Comparison of ENCODE assay signal across 9 mouse cellular contexts in the genomic region with DNA sequence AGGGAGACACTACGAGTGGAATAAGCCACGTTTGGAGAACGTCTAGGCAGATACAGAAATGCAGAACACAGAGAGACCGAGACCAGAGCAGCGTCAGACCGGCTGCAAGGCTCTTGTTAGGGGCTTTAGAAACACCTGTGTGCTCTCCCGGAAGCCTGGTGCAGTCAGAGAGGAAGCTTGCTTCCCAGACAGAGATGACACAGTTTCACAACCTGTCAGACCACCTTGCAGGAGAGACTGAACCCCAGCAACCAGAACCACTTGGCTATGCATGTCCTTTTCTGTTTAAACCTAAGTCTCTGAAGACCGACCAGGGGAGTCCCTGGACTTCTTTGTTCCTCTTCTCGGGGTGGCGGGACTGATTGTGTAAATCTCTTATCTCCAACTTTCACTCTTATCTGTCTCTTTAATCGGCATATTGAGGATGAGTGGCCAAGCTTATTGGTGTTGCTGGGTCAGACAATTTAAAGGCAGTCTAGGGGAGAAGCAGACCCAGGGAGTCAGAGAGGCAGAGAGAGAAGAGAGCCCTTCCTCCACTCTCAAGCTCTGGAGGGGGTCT. TPM values are rescaled to one million over a fixed set of nuclear protein-coding genes. Genes with fewer than 3 reads are reported as not detected.
DNase-seq lines count a peak whose midpoint lies in the region; ATAC-seq and TF ChIP-seq lines count a peak whose summit lies in the region.
"Had no signal": no experiment of that assay in that cellular context is flagged by ENCODE, and none has a peak within 500 bp of the region (broad histone marks: within the 10 kb centered on the region; RNA-seq: fewer than 3 reads in every experiment).

A gene (plus strand): TSS at position 509 of the 559 bp plus-strand sequence.

- TF ChIP-seq EP300 in ES-Bruce4 (IDR thresholded peaks at IDR 0.05; ENCODE audit: insufficient read depth, low read depth, low read length): no peak

- 3% methylated on average over 11 of the region's 11 CpGs for WGBS in hindbrain, embryonic 13.5 days
- 3% methylated on average over 11 of the region's 11 CpGs for WGBS in midbrain, embryonic 14.5 days

- no peak for TF ChIP-seq CTCF in gastrocnemius, adult 2 months (IDR thresholded peaks at IDR 0.05)
- TF ChIP-seq CTCF in ES-Bruce4 (IDR thresholded peaks at IDR 0.05; ENCODE audit: low read depth, low read length): no peak

- no peak for ATAC-seq in hindbrain, embryonic 13.5 days (ENCODE audit: low FRiP score)
- no peak for ATAC-seq in midbrain, embryonic 14.5 days (ENCODE audit: low FRiP score, low TSS enrichment)

- intact Hi-C loops in gastrocnemius, adult 2 months (cut with DNase I): no loop called here
- intact Hi-C loops in gastrocnemius, postnatal 14 days (cut with DNase I; ENCODE audit: low total_unique reads): no loop called here

- DNase-seq in gastrocnemius, adult 2 months: no peak
- no peak for DNase-seq in gastrocnemius, postnatal 14 days
- DNase-seq in midbrain, embryonic 14.5 days: peak; percentile 5
- no peak for DNase-seq in urinary bladder, postnatal 36 days (ENCODE audit: low spot score in 2 of 2)
- DNase-seq in ovary, postnatal 36 days (ENCODE audit: low spot score): no peak
- no peak for DNase-seq in right cerebral cortex, postnatal 36 days (ENCODE audit: low spot score in 2 of 2)

- H3K4me2 ChIP-seq in hindbrain, embryonic 13.5 days: peak within 1 kb of the TSS; percentile 96
- peak within 1 kb of the TSS; percentile 92 for H3K4me2 ChIP-seq in midbrain, embryonic 14.5 days (ENCODE audit: low read length)

- TF ChIP-seq POLR2A in ES-Bruce4 (IDR thresholded peaks at IDR 0.05; ENCODE audit: insufficient read depth, low read length): no peak

- no peaks in the 10 kb centered on the region for H3K9me3 ChIP-seq in ES-Bruce4 (replicated peaks; ENCODE audit: control insufficient read depth, insufficient read depth, low read length, poor library complexity, severe bottlenecking)
- H3K9me3 ChIP-seq in hindbrain, embryonic 13.5 days: peaks cover 7% of the 10 kb centered on the region; the same call in 1 of the 2 replicates
- 0 out of 2 replicates have a peak, but pooled peaks cover 4% of the 10 kb centered on the region for H3K9me3 ChIP-seq in midbrain, embryonic 14.5 days (ENCODE audit: control insufficient read depth, low read length)

- no peak within 1 kb of the TSS for H3K27ac ChIP-seq in gastrocnemius, adult 2 months
- no peak within 1 kb of the TSS for H3K27ac ChIP-seq in ES-Bruce4 (ENCODE audit: insufficient read depth, low read length)
- H3K27ac ChIP-seq in hindbrain, embryonic 13.5 days: no peak within 1 kb of the TSS
- H3K27ac ChIP-seq in midbrain, embryonic 14.5 days (replicated peaks; ENCODE audit: low read depth, low read length): no peak within 1 kb of the TSS

- peak within 1 kb of the TSS; percentile 67 for H3K4me3 ChIP-seq in gastrocnemius, adult 2 months
- H3K4me3 ChIP-seq in ES-Bruce4 (ENCODE audit: low read depth, low read length): peak within 1 kb of the TSS; percentile 50
- peak within 1 kb of the TSS; percentile 51 for H3K4me3 ChIP-seq in hindbrain, embryonic 13.5 days
- peak within 1 kb of the TSS; percentile 46 for H3K4me3 ChIP-seq in midbrain, embryonic 14.5 days (replicated peaks; ENCODE audit: low read depth, low read length)

- peaks cover 1% of the 10 kb centered on the region for H3K4me1 ChIP-seq in ES-Bruce4 (ENCODE audit: control insufficient read depth, insufficient read depth, low read length)
- H3K4me1 ChIP-seq in hindbrain, embryonic 13.5 days (replicated peaks): peaks cover 24% of the 10 kb centered on the region
- H3K4me1 ChIP-seq in midbrain, embryonic 14.5 days (ENCODE audit: control insufficient read depth, insufficient read depth, low read length): peaks cover 8% of the 10 kb centered on the region

- peaks cover 14% of the 10 kb centered on the region for H3K27me3 ChIP-seq in ES-Bruce4 (ENCODE audit: control insufficient read depth, insufficient read depth, low read length, poor library complexity, severe bottlenecking)
- peaks cover 74% of the 10 kb centered on the region for H3K27me3 ChIP-seq in hindbrain, embryonic 13.5 days
- peaks cover 54% of the 10 kb centered on the region for H3K27me3 ChIP-seq in midbrain, embryonic 14.5 days (ENCODE audit: control insufficient read depth, insufficient read depth, low read length)

- H3K9ac ChIP-seq in ES-Bruce4 (ENCODE audit: low read depth, poor library complexity, severe bottlenecking): peak within 1 kb of the TSS; percentile 27
- peak within 1 kb of the TSS; percentile 68 for H3K9ac ChIP-seq in hindbrain, embryonic 13.5 days
- H3K9ac ChIP-seq in midbrain, embryonic 14.5 days (replicated peaks; ENCODE audit: low read length): peak within 1 kb of the TSS; percentile 59; the same call in 1 of the 2 replicates

- H3K36me3 ChIP-seq in ES-Bruce4 (ENCODE audit: control insufficient read depth, insufficient read depth, low read length, poor library complexity, severe bottlenecking): no peaks in the 10 kb centered on the region
- H3K36me3 ChIP-seq in hindbrain, embryonic 13.5 days: no peaks in the 10 kb centered on the region
- no peaks in the 10 kb centered on the region for H3K36me3 ChIP-seq in midbrain, embryonic 14.5 days (ENCODE audit: control insufficient read depth, insufficient read depth, low read length)

RNA-seq across cellular contexts. Expression of the gene that starts here (rescaled TPM):
- not detected for total RNA-seq in gastrocnemius, adult 2 months (2021)
- not detected for total RNA-seq in gastrocnemius, postnatal 14 days (2021)
- 0.25 TPM in 1 of 2 replicates, not detected in the other for polyA plus RNA-seq in ES-Bruce4 (2011; ENCODE audit: insufficient read depth, insufficient read length, low read depth, missing spikeins)
- not detected in 2 replicates for polyA plus RNA-seq in hindbrain, embryonic 13.5 days (2015; fragmentation: Nextera tagmentation; extraction: Ambion mirVana)
- polyA plus RNA-seq in midbrain, embryonic 14.5 days (2014; fragmentation: Nextera tagmentation; extraction: Ambion mirVana): not detected in 2 replicates
- polyA plus RNA-seq: C2C12 had no signal

Comparison
In these comparisons a context has a peak if more than half of its experiments do, and no peak if none do; other contexts are left out.
1. Peak in DNase-seq, H3K4me3 ChIP-seq, H3K9ac ChIP-seq and H3K4me2 ChIP-seq in midbrain, embryonic 14.5 days; RNA of the gene not detected or under 1 TPM.